Mouse (Mus musculus): ENCODE measurements around the gene Nrg3. TPM values are rescaled to one million over a fixed set of nuclear protein-coding genes. Genes with fewer than 3 reads are reported as not detected.

The Nrg3 gene
- polyA plus RNA-seq (2015; fragmentation: Nextera tagmentation; extraction: Ambion mirVana) = 3.5 and 3.7 TPM in 2 replicates

GRCm38 (mm10) chr14:39472790-39473761 lies at the start of gene Nrg3:
Nrg3 (minus strand) TSS chr14:39473088.
- Histone ChIP-seq H3K4me2 (peak within 1 kb of the TSS; percentile 91), H3K27ac (peak within 1 kb of the TSS; percentile 75), H3K4me3 (peak within 1 kb of the TSS; percentile 73), H3K36me3 (ENCODE audit: poor library complexity, severe bottlenecking) (no peaks in the 10 kb centered on the region), H3K9me3 (replicated peaks) (no peaks in the 10 kb centered on the region), H3K4me1 (peaks cover 26% of the 10 kb centered on the region), H3K27me3 (peaks cover 17% of the 10 kb centered on the region), H3K9ac (peak within 1 kb of the TSS; percentile 84)
- peak; percentile 84 for ATAC-seq
- under 1% methylated on average over 79 of the region's 121 CpGs for WGBS

DNA sequence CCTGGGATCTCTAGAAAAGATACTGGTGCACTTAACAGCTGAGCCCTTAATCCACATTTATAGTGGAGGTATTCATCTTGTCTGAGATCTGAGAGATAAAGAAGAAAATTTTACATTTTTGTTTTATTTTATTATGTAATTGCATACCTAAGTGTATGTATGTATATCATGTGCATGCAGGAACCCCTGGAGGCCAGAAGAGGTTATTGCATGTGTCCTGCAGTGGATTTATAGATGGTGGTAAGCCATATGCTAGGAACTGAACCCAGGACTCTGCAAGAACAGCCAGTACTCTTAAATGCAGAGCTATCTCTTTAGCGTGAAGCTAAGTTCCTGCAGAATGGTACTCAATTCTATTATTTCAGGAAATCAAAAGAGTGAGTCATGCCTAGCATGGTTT lies 36.1 kb upstream of the Nrg3 start:
- Histone ChIP-seq H3K36me3 (ENCODE audit: poor library complexity, severe bottlenecking) (no peaks in the 10 kb centered on the region), H3K4me2 (no peak overlapping the region), H3K9me3 (replicated peaks) (peaks cover 3% of the 10 kb centered on the region), H3K27ac (no peak overlapping the region), H3K9ac (no peak overlapping the region), H3K27me3 (no peaks in the 10 kb centered on the region), H3K4me3 (no peak overlapping the region), H3K4me1 (no peaks in the 10 kb centered on the region)
- WGBS = 91% methylated on average over 1 of the region's 1 CpGs
- no peak for ATAC-seq

DNA sequence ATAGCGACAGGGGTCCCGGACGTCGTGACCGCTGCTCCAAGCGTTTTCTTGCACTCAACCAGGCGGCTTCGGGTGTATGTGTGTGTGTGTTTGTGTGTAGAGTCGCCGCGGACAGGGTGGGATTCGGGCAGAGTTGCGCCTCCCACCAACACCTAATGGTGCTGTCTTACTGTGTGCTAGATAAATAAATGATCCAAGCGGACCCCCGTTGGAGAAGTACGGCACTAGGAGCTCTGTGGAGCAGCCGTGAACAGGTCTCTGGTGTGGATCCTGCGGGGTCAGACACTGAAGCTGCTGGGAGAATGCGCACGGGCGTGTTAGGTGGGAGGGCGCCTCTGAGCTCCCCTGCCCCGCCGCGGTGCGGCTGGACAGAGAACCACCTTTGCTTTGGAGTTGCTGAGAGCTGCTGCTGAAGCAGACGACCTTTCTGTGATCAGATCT lies 903 bp upstream of the Nrg3 start:
- H3K4me2 ChIP-seq = peak overlapping the region; percentile 91
- peak overlapping the region; percentile 75 for H3K27ac ChIP-seq
- peaks cover 26% of the 10 kb centered on the region for H3K4me1 ChIP-seq
- peak overlapping the region; percentile 73 for H3K4me3 ChIP-seq
- ATAC-seq = peak; percentile 28
- H3K36me3 ChIP-seq (ENCODE audit: poor library complexity, severe bottlenecking) = no peaks in the 10 kb centered on the region
- H3K9ac ChIP-seq = peak overlapping the region; percentile 84
- no peaks in the 10 kb centered on the region for H3K9me3 ChIP-seq (replicated peaks)
- under 1% methylated on average over 27 of the region's 27 CpGs for WGBS
- H3K27me3 ChIP-seq = peaks cover 17% of the 10 kb centered on the region

GRCm38 (mm10) chr14:39472146-39472751 lies 639 bp downstream of the Nrg3 start:
- Histone ChIP-seq H3K36me3 (ENCODE audit: poor library complexity, severe bottlenecking) (no peaks in the 10 kb centered on the region), H3K4me3 (peak overlapping the region; percentile 73), H3K9ac (peak overlapping the region; percentile 84), H3K27me3 (peaks cover 17% of the 10 kb centered on the region), H3K4me2 (peak overlapping the region; percentile 91), H3K27ac (peak overlapping the region; percentile 75), H3K9me3 (replicated peaks) (no peaks in the 10 kb centered on the region), H3K4me1 (peaks cover 26% of the 10 kb centered on the region)
- WGBS = 1% methylated on average over 32 of the region's 56 CpGs
- ATAC-seq = peak; percentile 52

DNA sequence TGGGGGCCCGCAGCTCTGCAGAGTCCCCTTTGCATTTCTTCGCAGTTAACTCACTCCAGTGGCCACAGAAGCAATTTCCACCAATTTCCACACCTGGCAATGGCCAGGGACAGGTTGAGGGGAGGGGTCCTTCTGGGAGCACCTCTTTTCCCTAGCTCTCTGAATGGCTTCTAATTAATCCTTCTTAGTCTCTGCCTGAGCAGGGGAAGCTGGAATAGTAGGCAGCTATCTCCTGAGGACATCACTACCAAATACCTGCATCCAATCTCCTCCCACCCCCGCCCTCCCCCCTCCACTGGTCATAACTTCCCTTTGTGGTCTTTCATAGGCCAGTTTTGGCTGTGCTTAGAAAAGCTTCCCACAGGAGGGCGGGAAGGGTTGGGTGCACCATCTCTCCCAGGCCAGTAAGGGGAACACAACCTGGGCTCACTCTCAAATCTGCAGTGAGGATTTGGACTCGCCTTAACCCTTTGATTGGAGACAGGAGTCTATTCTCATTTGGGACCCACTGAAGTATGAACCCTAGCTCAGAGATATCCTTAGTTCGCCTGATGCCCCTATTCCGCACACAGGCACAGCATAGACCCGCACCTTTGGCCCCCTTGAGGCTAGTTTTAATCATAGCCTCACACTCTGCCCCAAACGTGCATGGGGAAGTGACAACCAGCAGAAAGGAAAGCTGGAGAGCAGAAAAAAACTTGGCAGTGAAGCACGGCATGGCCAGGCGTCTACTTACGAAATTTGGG lies 1.5 kb downstream of the Nrg3 start:
- Histone ChIP-seq H3K4me1 (peaks cover 26% of the 10 kb centered on the region), H3K4me3 (peak overlapping the region; percentile 73), H3K4me2 (peak overlapping the region; percentile 91), H3K9ac (peak overlapping the region; percentile 84), H3K27me3 (peaks cover 17% of the 10 kb centered on the region), H3K9me3 (replicated peaks) (no peaks in the 10 kb centered on the region), H3K27ac (no peak overlapping the region), H3K36me3 (ENCODE audit: poor library complexity, severe bottlenecking) (no peaks in the 10 kb centered on the region)
- WGBS = 3% methylated on average over 12 of the region's 12 CpGs
- peak; percentile 36 for ATAC-seq

DNA sequence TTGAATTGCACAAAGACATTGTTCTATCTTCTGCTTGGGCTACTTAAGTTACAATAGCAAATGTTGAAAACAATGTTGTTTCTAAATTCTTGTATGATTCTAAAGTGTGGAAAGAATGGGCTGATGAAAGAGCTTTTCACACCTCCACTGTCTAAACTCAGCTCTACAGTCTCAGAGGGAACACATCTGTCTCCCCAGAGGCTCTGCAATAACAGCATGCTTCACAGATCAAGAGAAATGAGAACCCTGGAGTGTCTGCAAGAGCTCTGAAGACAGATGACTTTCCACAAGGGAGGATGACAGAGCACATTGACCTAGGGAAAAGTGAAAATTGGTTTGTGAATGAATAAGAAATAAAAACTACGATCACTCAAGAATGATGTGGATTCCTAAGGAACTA lies 27.4 kb downstream of the Nrg3 start:
- no peaks in the 10 kb centered on the region for H3K9me3 ChIP-seq (replicated peaks)
- no peak overlapping the region for H3K4me2 ChIP-seq
- no peak for ATAC-seq
- H3K27ac ChIP-seq = no peak overlapping the region
- H3K36me3 ChIP-seq (ENCODE audit: poor library complexity, severe bottlenecking) = no peaks in the 10 kb centered on the region
- H3K4me1 ChIP-seq = no peaks in the 10 kb centered on the region
- no peak overlapping the region for H3K9ac ChIP-seq
- H3K27me3 ChIP-seq = no peaks in the 10 kb centered on the region
- H3K4me3 ChIP-seq = no peak overlapping the region
- 87% methylated on average over 1 of the region's 1 CpGs for WGBS

GRCm38 (mm10) chr14:39428503-39428902 lies 44.4 kb downstream of the Nrg3 start:
- Histone ChIP-seq H3K4me3 (no peak overlapping the region), H3K27ac (no peak overlapping the region), H3K4me2 (no peak overlapping the region), H3K9ac (no peak overlapping the region), H3K9me3 (replicated peaks) (no peaks in the 10 kb centered on the region), H3K4me1 (no peaks in the 10 kb centered on the region), H3K36me3 (ENCODE audit: poor library complexity, severe bottlenecking) (no peaks in the 10 kb centered on the region), H3K27me3 (no peaks in the 10 kb centered on the region)
- no peak for ATAC-seq
- WGBS = 92% methylated on average over 5 of the region's 5 CpGs

DNA sequence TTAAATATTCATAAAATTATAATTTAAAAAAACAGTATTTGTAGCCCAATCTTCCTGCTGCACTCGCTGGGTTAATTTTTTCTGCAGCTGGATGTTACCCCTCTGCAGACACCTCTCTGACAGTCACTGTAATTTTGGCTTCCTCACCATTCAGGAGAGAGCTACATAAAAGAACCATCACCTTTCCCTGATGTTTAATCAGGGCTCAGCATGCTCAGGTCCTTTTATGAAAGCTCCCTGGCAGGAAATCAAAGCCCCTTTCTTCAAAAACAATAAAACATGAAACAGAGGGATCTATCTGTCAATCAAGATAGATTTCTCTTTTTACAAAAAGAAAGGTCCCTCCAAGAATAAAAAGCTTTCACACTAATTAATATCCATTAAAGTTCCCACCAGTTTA lies 51.0 kb downstream of the Nrg3 start:
- WGBS = 7% methylated on average over 1 of the region's 1 CpGs
- H3K36me3 ChIP-seq (ENCODE audit: poor library complexity, severe bottlenecking) = no peaks in the 10 kb centered on the region
- H3K4me2 ChIP-seq = no peak overlapping the region
- no peak overlapping the region for H3K4me3 ChIP-seq
- peak; percentile 45; the same call in 1 of the 2 replicates for ATAC-seq
- H3K27me3 ChIP-seq = no peaks in the 10 kb centered on the region
- no peak overlapping the region for H3K27ac ChIP-seq
- H3K9me3 ChIP-seq (replicated peaks) = no peaks in the 10 kb centered on the region
- H3K4me1 ChIP-seq = peaks cover 8% of the 10 kb centered on the region
- no peak overlapping the region for H3K9ac ChIP-seq

GRCm38 (mm10) chr14:39413270-39413669 lies 59.6 kb downstream of the Nrg3 start:
- Histone ChIP-seq H3K4me3 (no peak overlapping the region), H3K9me3 (replicated peaks) (no peaks in the 10 kb centered on the region), H3K9ac (no peak overlapping the region), H3K27ac (no peak overlapping the region), H3K27me3 (no peaks in the 10 kb centered on the region), H3K36me3 (ENCODE audit: poor library complexity, severe bottlenecking) (no peaks in the 10 kb centered on the region), H3K4me2 (no peak overlapping the region), H3K4me1 (peaks cover 5% of the 10 kb centered on the region; the same call in 1 of the 2 replicates)
- peak; percentile 70 for ATAC-seq
- whole genome bisulfite sequencing = 23% methylated on average over 9 of the region's 9 CpGs

DNA sequence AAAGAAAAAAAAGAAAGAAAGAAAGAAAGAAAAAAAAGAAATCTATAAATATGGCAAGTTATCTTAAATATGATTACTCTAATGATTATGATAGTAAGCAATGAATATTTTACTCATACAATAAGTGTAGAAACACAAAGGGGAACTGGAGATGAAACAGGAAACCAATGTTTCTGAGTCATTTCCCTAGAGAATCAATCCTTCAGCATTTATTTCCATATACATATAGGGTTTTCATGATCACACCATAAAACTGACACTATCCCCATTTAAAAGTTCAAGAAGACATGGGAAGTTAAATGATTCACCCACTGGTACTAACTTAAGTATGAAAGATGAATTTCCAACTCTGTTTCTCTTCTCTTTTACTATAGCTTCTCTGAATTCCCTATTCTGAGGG lies 86.0 kb downstream of the Nrg3 start:
- Histone ChIP-seq H3K27me3 (no peaks in the 10 kb centered on the region), H3K36me3 (ENCODE audit: poor library complexity, severe bottlenecking) (no peaks in the 10 kb centered on the region), H3K4me3 (no peak overlapping the region), H3K9ac (no peak overlapping the region), H3K4me2 (no peak overlapping the region), H3K9me3 (replicated peaks) (no peaks in the 10 kb centered on the region), H3K4me1 (no peaks in the 10 kb centered on the region), H3K27ac (no peak overlapping the region)
- ATAC-seq = no peak

DNA sequence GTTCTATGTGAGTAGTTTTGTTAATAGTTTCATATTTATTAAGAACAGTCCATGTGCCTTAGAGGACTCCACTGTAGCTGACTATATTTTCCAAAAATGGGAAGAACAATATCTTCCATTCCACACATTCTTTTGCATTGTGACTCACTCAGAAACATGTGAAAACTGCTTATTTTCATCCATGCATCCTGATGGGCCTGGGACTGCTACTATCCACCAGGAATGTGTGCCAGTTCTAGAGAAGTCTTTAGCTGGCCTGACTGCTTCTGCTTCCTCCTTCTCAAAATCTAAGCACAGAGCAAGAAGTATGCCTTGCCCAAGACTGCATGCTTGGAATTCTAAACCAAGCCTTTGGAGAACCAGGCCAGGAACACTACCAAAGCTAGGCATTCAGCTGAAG lies 91.6 kb downstream of the Nrg3 start:
- Histone ChIP-seq H3K27ac (no peak overlapping the region), H3K9ac (no peak overlapping the region), H3K4me1 (no peaks in the 10 kb centered on the region), H3K4me3 (no peak overlapping the region), H3K27me3 (no peaks in the 10 kb centered on the region), H3K9me3 (replicated peaks) (no peaks in the 10 kb centered on the region), H3K36me3 (ENCODE audit: poor library complexity, severe bottlenecking) (no peaks in the 10 kb centered on the region), H3K4me2 (no peak overlapping the region)
- no peak for ATAC-seq

- Histone ChIP-seq H3K9me3 (replicated peaks) (no peaks in the 10 kb centered on the region), H3K27ac (no peak overlapping the region), H3K9ac (no peak overlapping the region), H3K4me3 (no peak overlapping the region), H3K4me1 (no peaks in the 10 kb centered on the region), H3K27me3 (no peaks in the 10 kb centered on the region), H3K36me3 (ENCODE audit: poor library complexity, severe bottlenecking) (no peaks in the 10 kb centered on the region), H3K4me2 (no peak overlapping the region)
- 91% methylated on average over 1 of the region's 1 CpGs for WGBS
- ATAC-seq = no peak
These were observed 99.7 kb downstream of the Nrg3 start for GRCm38 (mm10) chr14:39373220-39373619.
